Mouse (Mus musculus) retina, adult 2 months (tissue): ENCODE results near the gene Swap70.

Source experiments
- DNase-seq: peaks from one replicate; pipeline ENCODE4 v3.0.0-alpha.2; 2012; ENCODE audit warnings: low read depth, low spot score

Swap70 gene

GRCm38 (mm10) chr7:110305486-110305885 lies 84.0 kb downstream of the Swap70 start:
- DNase-seq, result no peak

GRCm38 (mm10) chr7:110306281-110306680 lies 84.8 kb downstream of the Swap70 start:
- no peak for DNase-seq

- no peak for DNase-seq
Observed at GRCm38 (mm10) chr7:110307741-110308140, 86.2 kb downstream of the Swap70 start.

- DNase-seq, result no peak
Observed at GRCm38 (mm10) chr7:110309246-110309645, 87.7 kb downstream of the Swap70 start.

GRCm38 (mm10) chr7:110313392-110314055 lies 92.0 kb downstream of the Swap70 start:
- DNase-seq, result no peak

- no peak for DNase-seq
Observed at GRCm38 (mm10) chr7:110314401-110314890, 92.9 kb downstream of the Swap70 start.

- DNase-seq, result no peak
Observed at GRCm38 (mm10) chr7:110315352-110315751, 93.8 kb downstream of the Swap70 start.

GRCm38 (mm10) chr7:110317412-110317811 lies 95.9 kb downstream of the Swap70 start:
- DNase-seq, result no peak

- DNase-seq, result no peak
Observed at GRCm38 (mm10) chr7:110318971-110319519, 97.5 kb downstream of the Swap70 start.

- DNase-seq, result no peak
Observed at GRCm38 (mm10) chr7:110321106-110321505, 99.6 kb downstream of the Swap70 start.

- no peak for DNase-seq
Observed at GRCm38 (mm10) chr7:110324852-110325251, 103.3 kb downstream of the Swap70 start.

GRCm38 (mm10) chr7:110325381-110326110 lies 104.0 kb downstream of the Swap70 start:
- DNase-seq, result no peak
